Mouse (Mus musculus) liver, embryonic 15.5 days (tissue): ENCODE data around the gene Mecr. TPM values are rescaled to one million over a fixed set of nuclear protein-coding genes. Genes with fewer than 3 reads are reported as not detected.

ENCODE experiments used
- ATAC-seq: fragments of 200-750 bp; cut with Nextera tagmentation; 2 replicates; pipeline ENCODE4 v1.8.0; 2017; ENCODE audit warnings: moderate number of reproducible peaks, mild to moderate bottlenecking, moderate library complexity; ENCODE audit not compliant: insufficient read depth
- H3K27ac ChIP-seq: fragments of 300-500 bp; sonication (generic); replicated peaks from 2 replicates; pipeline ENCODE4 v1.5.1; 2015; ENCODE audit warnings: mild to moderate bottlenecking, inconsistent platforms
- H3K27me3 ChIP-seq: fragments of 300-500 bp; sonication (generic); 2 replicates; pipeline ENCODE4 v1.6.1; 2015; ENCODE audit warnings: mild to moderate bottlenecking, inconsistent platforms
- H3K36me3 ChIP-seq: fragments of 300-500 bp; sonication (generic); replicated peaks from 2 replicates; pipeline ENCODE4 v1.6.1; 2015; ENCODE audit warnings: moderate library complexity, mild to moderate bottlenecking, inconsistent platforms
- H3K4me1 ChIP-seq: fragments of 300-500 bp; sonication (generic); replicated peaks from 2 replicates; pipeline ENCODE4 v1.6.1; 2015; ENCODE audit warnings: inconsistent platforms
- H3K4me2 ChIP-seq: fragments of 300-500 bp; sonication (generic); 2 replicates; pipeline ENCODE4 v1.6.1; 2015; ENCODE audit warnings: moderate library complexity, mild to moderate bottlenecking, inconsistent platforms
- H3K4me3 ChIP-seq: fragments of 300-500 bp; sonication (generic); replicated peaks from 2 replicates; pipeline ENCODE4 v1.5.1; 2015; ENCODE audit warnings: mild to moderate bottlenecking, inconsistent platforms
- H3K9ac ChIP-seq: fragments of 300-500 bp; sonication (generic); 2 replicates; pipeline ENCODE4 v1.6.1; 2015; ENCODE audit warnings: moderate library complexity, mild to moderate bottlenecking, inconsistent platforms
- H3K9me3 ChIP-seq: fragments of 300-500 bp; sonication (generic); replicated peaks from 2 replicates; pipeline ENCODE4 v1.6.1; 2016; ENCODE audit warnings: inconsistent platforms
- WGBS: fragments of 180-500 bp; shearing (Covaris S2); methylation state at CpG from one replicate; pipeline ENCODE4 v1.1.7; 2015; ENCODE audit warnings: mixed read lengths; ENCODE audit not compliant: insufficient replicate concordance; 5-methylcytosine and 5-hydroxymethylcytosine counted together
- polyA plus RNA-seq: library from polyadenylated mRNA; unstranded; fragments of >200 nt; fragmentation: Nextera tagmentation; extraction: Ambion mirVana; gene quantifications from 2 replicates; pipeline ENCODE4 v1.2.1, GENCODE M21; 2015

Mecr gene
- polyA plus RNA-seq, 1 experiment from 2014 or later = 34.0 TPM

DNA sequence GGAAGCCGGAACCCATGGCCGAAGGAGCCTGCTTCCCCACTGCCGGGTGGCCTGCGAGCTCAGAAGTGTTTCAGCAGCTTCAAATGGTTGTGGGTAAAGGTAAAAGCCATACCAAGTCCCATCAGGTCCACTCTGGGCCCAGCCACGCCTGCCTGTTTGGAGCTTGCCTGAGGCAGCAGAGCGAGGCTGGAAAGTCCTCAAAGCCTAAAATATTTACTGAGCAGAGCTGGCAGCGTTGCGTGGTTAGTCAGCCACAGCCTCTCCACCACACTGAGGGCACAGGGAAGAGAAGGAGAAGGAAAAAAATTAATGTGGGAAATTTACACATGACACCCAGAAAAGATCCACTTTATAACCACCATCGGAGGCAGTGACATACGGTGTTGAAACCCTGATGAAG lies 70.3 kb downstream of the Mecr start:
- Histone ChIP-seq H3K4me1 (peaks cover 27% of the 10 kb centered on the region), H3K27me3 (peaks cover 89% of the 10 kb centered on the region), H3K9me3 (no peaks in the 10 kb centered on the region), H3K4me2 (no peak overlapping the region), H3K36me3 (no peaks in the 10 kb centered on the region), H3K9ac (no peak overlapping the region), H3K27ac (no peak overlapping the region), H3K4me3 (no peak overlapping the region)
- WGBS = 45% methylated on average over 10 of the region's 10 CpGs
- ATAC-seq = no peak

DNA sequence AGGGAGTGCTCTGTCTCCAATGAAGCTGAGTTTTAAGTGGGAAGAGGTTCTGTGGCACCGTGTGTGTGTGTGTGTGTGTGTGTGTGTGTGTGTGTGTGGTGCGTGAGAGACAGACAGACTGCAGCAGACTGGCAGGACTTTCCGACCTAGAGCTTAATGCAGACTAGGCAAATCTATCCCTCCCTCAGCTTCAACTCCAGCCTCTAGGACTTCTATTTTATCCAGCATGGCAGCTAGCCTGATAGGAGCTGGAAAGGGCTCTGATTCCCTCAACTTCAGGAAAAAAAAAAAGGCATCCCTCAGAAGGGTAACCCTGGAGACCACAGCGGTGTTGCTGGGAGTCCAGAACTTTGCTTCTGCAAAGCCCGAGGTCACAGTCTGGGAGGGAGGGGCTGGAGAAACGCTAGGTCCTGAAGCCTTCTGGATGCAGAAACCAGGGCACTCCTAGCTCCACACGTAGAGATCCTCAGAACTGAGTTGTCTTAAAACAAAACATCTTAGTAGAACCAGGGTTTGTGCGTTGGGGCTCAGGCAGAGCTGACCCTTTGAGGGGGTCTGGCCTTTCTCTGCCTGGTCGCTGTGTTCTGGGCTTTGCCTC lies 70.9 kb downstream of the Mecr start:
- Histone ChIP-seq H3K27me3 (peaks cover 95% of the 10 kb centered on the region), H3K36me3 (no peaks in the 10 kb centered on the region), H3K9me3 (no peaks in the 10 kb centered on the region), H3K4me3 (no peak overlapping the region), H3K4me2 (no peak overlapping the region), H3K27ac (no peak overlapping the region), H3K4me1 (peaks cover 33% of the 10 kb centered on the region), H3K9ac (no peak overlapping the region)
- 8% methylated on average over 9 of the region's 9 CpGs for WGBS
- no peak for ATAC-seq

DNA sequence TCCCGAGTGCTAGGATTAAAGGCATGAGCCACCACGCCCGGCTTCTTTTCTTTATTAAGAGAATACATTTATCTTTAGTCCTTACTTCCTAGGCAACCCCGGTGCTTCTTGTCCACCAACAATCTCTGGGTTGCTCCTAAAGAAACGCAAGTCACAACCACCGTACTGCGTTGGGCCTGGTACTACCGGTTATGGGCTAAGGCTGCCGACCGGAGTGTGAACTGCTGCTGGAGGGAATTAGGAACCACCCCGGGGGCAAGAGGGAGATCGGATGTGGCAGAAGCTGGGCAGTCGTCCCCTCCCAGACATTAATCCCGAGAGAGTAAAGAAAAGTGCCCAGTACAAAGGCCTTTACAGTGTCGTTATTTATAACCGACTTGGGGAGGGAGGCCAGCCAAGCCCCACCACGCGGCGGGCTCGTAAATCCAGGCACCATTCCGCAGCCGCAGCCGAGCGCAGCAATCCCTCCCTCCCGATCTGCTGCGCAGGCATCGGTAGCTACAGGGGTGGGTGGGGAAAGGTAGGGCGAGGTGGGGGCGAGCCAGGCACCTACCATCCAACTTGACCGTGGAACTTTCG lies 71.7 kb downstream of the Mecr start:
- no peak for ATAC-seq
- H3K27ac ChIP-seq = no peak overlapping the region
- H3K4me2 ChIP-seq = peak overlapping the region; percentile 30
- H3K4me1 ChIP-seq = peaks cover 42% of the 10 kb centered on the region
- H3K36me3 ChIP-seq = no peaks in the 10 kb centered on the region
- WGBS = 5% methylated on average over 31 of the region's 31 CpGs
- H3K9ac ChIP-seq = no peak overlapping the region
- H3K4me3 ChIP-seq = peak overlapping the region; percentile 17; the same call in 1 of the 2 replicates
- no peaks in the 10 kb centered on the region for H3K9me3 ChIP-seq
- H3K27me3 ChIP-seq = peaks cover 100% of the 10 kb centered on the region

DNA sequence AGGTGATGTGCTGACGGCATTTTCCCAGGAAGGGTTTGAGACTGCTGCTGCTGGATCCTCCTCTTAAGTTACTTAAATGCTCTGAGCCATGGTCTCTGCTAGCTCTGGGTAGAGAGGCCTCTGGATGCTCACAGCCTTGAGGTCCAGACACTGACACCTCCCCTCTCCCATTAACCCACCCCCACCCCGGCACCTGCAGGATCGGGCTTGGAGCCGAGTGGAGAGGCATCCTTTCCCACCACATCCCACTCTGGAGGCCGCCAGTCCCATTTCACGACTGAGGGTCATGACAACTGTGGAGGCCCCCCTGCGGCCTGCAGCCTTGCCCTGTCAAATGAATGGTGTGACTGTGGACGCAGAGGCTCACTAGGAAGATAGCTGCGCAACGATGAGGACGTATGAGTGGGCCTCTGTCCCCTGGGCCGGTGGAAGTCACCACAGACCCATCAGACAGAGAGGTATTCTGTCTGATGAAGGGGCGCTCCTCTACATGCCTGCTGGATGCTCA lies 72.6 kb downstream of the Mecr start:
- no peak overlapping the region for H3K9ac ChIP-seq
- H3K27me3 ChIP-seq = peaks cover 100% of the 10 kb centered on the region
- no peak for ATAC-seq
- peaks cover 43% of the 10 kb centered on the region for H3K4me1 ChIP-seq
- no peaks in the 10 kb centered on the region for H3K36me3 ChIP-seq
- no peak overlapping the region for H3K27ac ChIP-seq
- H3K4me3 ChIP-seq = no peak overlapping the region
- no peaks in the 10 kb centered on the region for H3K9me3 ChIP-seq
- H3K4me2 ChIP-seq = no peak overlapping the region
- WGBS = 36% methylated on average over 13 of the region's 13 CpGs

DNA sequence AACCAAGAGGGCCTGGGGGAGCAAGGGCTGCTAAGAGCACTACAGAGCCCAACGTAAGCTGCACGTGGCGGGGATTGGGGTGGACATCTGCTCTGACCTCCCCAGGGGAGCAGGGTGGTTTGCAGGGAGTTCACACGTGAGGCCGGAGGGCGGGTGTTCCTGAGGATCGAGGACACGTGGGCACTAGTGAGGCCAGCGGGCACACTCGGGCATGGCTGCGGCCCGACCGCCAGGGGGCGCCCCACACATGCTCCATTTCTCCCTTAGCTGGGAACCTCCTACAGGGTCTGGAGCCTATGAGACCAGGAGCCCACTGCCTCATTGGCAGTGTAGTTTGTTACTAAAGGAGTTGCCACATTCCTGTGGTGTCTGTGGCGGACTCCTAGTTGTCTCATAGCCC lies 73.2 kb downstream of the Mecr start:
- no peak overlapping the region for H3K9ac ChIP-seq
- ATAC-seq = peak; percentile 29; the same call in 1 of the 2 replicates

DNA sequence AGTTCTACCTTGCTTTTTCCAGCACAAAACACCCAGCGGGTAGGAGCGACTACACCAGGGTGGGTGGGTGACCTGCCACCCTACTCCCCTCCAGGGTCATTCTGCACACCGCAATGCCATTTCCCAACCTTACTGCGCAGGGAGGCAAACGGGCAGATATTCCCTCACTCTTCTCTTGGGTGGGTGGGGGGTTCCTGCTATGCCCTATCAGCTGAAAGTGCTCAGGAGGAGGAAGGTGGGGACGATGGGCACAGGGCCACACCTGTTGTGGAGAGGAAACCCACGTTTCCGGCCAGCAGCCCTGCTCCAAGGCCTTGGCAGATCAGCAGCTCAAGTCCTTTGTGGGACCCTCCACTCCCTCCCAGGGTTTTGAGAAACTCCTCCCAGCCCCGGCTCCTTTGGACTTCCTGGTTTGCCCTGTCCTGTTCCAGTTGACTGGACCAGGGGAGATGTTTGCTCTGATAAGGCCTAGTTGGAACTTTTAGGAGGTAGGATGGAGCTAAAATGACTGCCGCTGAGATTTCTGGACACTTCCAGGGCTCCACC lies 73.8 kb downstream of the Mecr start:
- Histone ChIP-seq H3K4me3 (no peak overlapping the region), H3K4me2 (no peak overlapping the region), H3K9me3 (no peaks in the 10 kb centered on the region), H3K9ac (no peak overlapping the region), H3K4me1 (peaks cover 53% of the 10 kb centered on the region), H3K27me3 (peaks cover 100% of the 10 kb centered on the region), H3K27ac (no peak overlapping the region), H3K36me3 (0 out of 2 replicates have a peak, but pooled peaks cover under 1% of the 10 kb centered on the region)
- 59% methylated on average over 10 of the region's 10 CpGs for WGBS
- ATAC-seq = no peak

More for the DNA sequence above, 73.2 kb downstream of the Mecr start:
- Histone ChIP-seq H3K9me3 (no peaks in the 10 kb centered on the region), H3K27me3 (peaks cover 100% of the 10 kb centered on the region), H3K36me3 (no peaks in the 10 kb centered on the region), H3K4me1 (peaks cover 46% of the 10 kb centered on the region), H3K4me3 (no peak overlapping the region), H3K27ac (no peak overlapping the region), H3K4me2 (no peak overlapping the region; the same call in 1 of the 2 replicates)
- 5% methylated on average over 15 of the region's 15 CpGs for WGBS

Other genes with a start within 250 kb of the Mecr start
- gene Ptpru, start 5.2 kb upstream of the Mecr start, polyA plus RNA-seq = 2.4 and 3.0 TPM in 2 replicates
- 58.4 and 61.1 TPM in 2 replicates for gene Srsf4, start 30.1 kb downstream of the Mecr start, polyA plus RNA-seq
- 0.26 and 0.28 TPM in 2 replicates for gene Tmem200b, start 78.3 kb downstream of the Mecr start, polyA plus RNA-seq
- gene Gm10300, start 231.2 kb downstream of the Mecr start, polyA plus RNA-seq = 0.43 and 0.46 TPM in 2 replicates
- gene Epb41, start 231.9 kb downstream of the Mecr start, polyA plus RNA-seq = 181 and 204 TPM in 2 replicates